Mouse (Mus musculus) liver, embryonic 14.5 days (tissue): ENCODE measurements around the gene Phactr1. TPM values are rescaled to one million over a fixed set of nuclear protein-coding genes. Genes with fewer than 3 reads are reported as not detected.

Experiments used
- ATAC-seq: fragments of 200-750 bp; cut with Nextera tagmentation; 2 replicates; pipeline ENCODE4 v1.8.0; 2017; ENCODE audit warnings: moderate number of reproducible peaks, mild to moderate bottlenecking, moderate library complexity; ENCODE audit not compliant: insufficient read depth
- DNase-seq, 3 experiments: peaks; one replicate each; pipeline ENCODE4 v3.0.0-alpha.2; 2012 to 2013; ENCODE audit warnings: low read depth in 3 of 3, low spot score in 3 of 3
- H3K27ac ChIP-seq: fragments of 300-500 bp; sonication (generic); 2 replicates; pipeline ENCODE4 v1.5.1; 2014; ENCODE audit warnings: moderate library complexity, mild to moderate bottlenecking, control low read depth, inconsistent platforms
- H3K27me3 ChIP-seq: fragments of 300-500 bp; sonication (generic); 2 replicates; pipeline ENCODE4 v1.6.1; 2014; ENCODE audit warnings: mild to moderate bottlenecking, low read length, moderate library complexity; ENCODE audit not compliant: control insufficient read depth, insufficient read depth
- H3K36me3 ChIP-seq: fragments of 300-500 bp; sonication (generic); replicated peaks from 2 replicates; pipeline ENCODE4 v1.6.1; 2014; ENCODE audit warnings: low read depth; ENCODE audit not compliant: control insufficient read depth, insufficient read depth
- H3K4me1 ChIP-seq, 2 experiments: fragments of 200-500 bp in 1 of 2; fragments of 300-500 bp in 1 of 2; sonication (generic) in 1 of 2; replicated peaks; 2 replicates each; pipeline ENCODE4 v1.6.1; 2012 to 2014; ENCODE audit warnings: antibody characterized with exemption in 1 of 2, inconsistent platforms in 1 of 2, low read length in 1 of 2; ENCODE audit not compliant: control insufficient read depth in 2 of 2, insufficient read depth in 2 of 2
- H3K4me2 ChIP-seq: fragments of 300-500 bp; sonication (generic); 2 replicates; pipeline ENCODE4 v1.6.1; 2014; ENCODE audit warnings: low read depth, mild to moderate bottlenecking, control low read depth, moderate library complexity
- H3K4me3 ChIP-seq, 2 experiments: fragments of 200-500 bp in 1 of 2; fragments of 300-500 bp in 1 of 2; sonication (generic) in 1 of 2; 2 replicates each; pipeline ENCODE4 v1.5.1; 2012 to 2014; ENCODE audit warnings: low read depth in 2 of 2, low read length in 2 of 2, mild to moderate bottlenecking in 2 of 2, control low read depth in 1 of 2, inconsistent platforms in 1 of 2, moderate library complexity in 1 of 2; ENCODE audit not compliant: insufficient read depth in 1 of 2
- H3K9ac ChIP-seq: fragments of 300-500 bp; sonication (generic); replicated peaks from 2 replicates; pipeline ENCODE4 v1.6.1; 2014; ENCODE audit warnings: mild to moderate bottlenecking, control low read depth, moderate library complexity
- H3K9me3 ChIP-seq: fragments of 300-500 bp; sonication (generic); 2 replicates; pipeline ENCODE4 v1.6.1; 2016; ENCODE audit warnings: low read length, mixed read lengths; ENCODE audit not compliant: control insufficient read depth
- CTCF ChIP-seq: IDR thresholded peaks from 2 replicates; pipeline ENCODE4 v1.5.1; 2016; ENCODE audit warnings: antibody characterized with exemption, low read depth, control low read depth
- EP300 ChIP-seq: IDR thresholded peaks from 2 replicates; pipeline ENCODE4 v1.6.1; 2016; ENCODE audit warnings: antibody characterized with exemption, low read depth
- WGBS: fragments of 180-500 bp; shearing (Covaris S2); extraction: QIAGEN DNeasy Blood & Tissue Kit; methylation state at CpG from one replicate; pipeline ENCODE4 v1.1.7; 2014; ENCODE audit not compliant: insufficient replicate concordance; 5-methylcytosine and 5-hydroxymethylcytosine counted together
- polyA plus RNA-seq, 2 experiments: library from polyadenylated mRNA; depleted of rRNA in 1 of 2; stranded (reverse) in 1 of 2; unstranded in 1 of 2; fragments of >200 nt; fragmentation: Nextera tagmentation in 1 of 2; extraction: Ambion mirVana in 1 of 2; gene quantifications; 2 replicates each; pipeline versions ENCODE4 v1.2.1 to v1.2.3; 2012 to 2014

Phactr1 gene
- polyA plus RNA-seq, 2 experiments, result 0.15 to 0.21 TPM

DNA sequence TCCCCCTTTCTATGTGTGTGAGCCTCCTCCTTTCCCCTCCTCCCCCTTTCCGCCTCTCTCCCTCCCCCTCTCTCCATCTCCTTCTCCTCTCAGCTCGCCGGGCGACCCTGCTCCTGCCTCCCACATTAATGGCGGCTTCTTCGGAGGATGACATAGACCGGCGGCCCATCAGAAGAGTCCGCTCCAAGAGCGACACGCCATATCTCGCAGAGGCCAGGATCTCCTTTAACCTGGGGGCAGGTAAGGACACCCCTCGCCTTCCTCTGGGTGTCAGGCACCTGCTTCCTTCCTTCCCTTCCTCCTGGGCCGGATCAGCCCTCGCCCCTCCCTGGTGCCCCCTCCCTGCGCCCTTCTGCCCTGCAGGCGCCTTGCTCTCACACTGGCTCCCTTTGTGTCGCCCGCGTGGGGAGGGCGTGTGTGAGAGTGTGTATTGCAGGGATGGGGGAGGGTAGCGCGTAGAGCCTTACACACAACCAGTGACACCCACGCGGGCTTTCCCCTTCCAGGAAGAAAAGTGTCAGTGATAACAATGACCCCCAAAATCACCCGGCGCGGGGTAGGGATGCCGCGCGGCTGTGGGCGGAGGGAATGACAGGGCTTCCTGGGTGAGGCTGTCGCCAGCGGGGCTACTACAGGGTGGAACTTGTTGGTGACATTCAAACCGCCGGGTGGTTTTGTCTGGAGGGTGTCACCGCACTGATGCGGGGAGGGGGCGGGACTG, 29.3 kb downstream of the Phactr1 start:
- H3K4me3 ChIP-seq, result no peak overlapping the region
- H3K36me3 ChIP-seq, result no peaks in the 10 kb centered on the region
- H3K27me3 ChIP-seq, result peaks cover 18% of the 10 kb centered on the region
- TF ChIP-seq CTCF, result no peak
- H3K4me1 ChIP-seq, result no peaks in the 10 kb centered on the region
- no peak for DNase-seq
- H3K9me3 ChIP-seq, result no peaks in the 10 kb centered on the region
- H3K9ac ChIP-seq, result no peak overlapping the region
- H3K4me2 ChIP-seq, result no peak overlapping the region
- H3K27ac ChIP-seq, result no peak overlapping the region
- WGBS, result 4% methylated on average over 38 of the region's 39 CpGs
- ATAC-seq, result no peak

GRCm38 (mm10) chr13:42711510-42711909, 31.1 kb downstream of the Phactr1 start:
- ATAC-seq (no peak), DNase-seq (no peak)
- Histone ChIP-seq H3K9ac (no peak overlapping the region), H3K27me3 (peaks cover 18% of the 10 kb centered on the region), H3K27ac (no peak overlapping the region), H3K4me1 (no peaks in the 10 kb centered on the region), H3K36me3 (no peaks in the 10 kb centered on the region), H3K4me3 (no peak overlapping the region), H3K4me2 (no peak overlapping the region), H3K9me3 (no peaks in the 10 kb centered on the region)
- WGBS, result 31% methylated on average over 2 of the region's 2 CpGs
- no peak for TF ChIP-seq EP300

DNA sequence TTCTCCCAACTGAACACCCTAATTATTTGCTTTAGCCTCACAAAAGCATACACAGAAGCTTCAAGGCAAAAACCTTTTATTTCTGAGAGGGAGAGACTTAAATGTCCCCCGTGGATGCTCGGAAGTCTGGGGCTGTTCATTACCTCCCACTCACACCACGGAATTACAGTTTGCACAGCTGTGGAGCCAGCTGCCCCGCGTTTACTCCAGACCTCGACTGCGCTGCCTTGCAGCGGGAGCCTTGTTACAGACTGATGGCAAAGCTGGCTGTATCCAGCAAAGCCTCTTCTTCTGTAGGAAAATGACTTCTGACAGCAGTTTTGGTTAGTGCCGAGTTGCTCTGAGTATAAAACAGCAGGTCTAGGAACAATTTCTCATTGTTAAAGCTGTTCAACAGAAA, 39.0 kb downstream of the Phactr1 start:
- TF ChIP-seq EP300 (no peak), CTCF (no peak)
- ATAC-seq, result no peak
- WGBS, result 48% methylated on average over 9 of the region's 9 CpGs

DNA sequence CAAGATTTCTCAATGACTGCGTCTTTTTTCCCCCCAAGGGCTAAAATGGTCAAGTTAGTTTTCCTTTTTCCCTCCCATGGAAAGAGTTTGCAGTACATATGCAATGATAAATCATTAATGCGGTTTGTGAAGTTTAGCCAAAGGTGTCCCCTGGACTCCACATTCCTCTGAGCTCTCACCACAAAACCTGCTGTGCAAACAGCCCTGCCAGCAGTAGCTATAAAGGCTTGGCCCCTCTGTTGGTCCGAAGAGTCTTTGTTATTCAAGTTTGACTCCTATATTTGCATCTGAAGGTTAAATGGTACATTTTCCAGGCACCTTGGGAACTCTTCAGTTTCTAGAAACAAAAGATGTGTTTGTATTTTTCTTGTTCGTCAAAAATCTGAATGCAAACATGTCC, 39.7 kb downstream of the Phactr1 start:
- ATAC-seq (no peak), DNase-seq (no peak)
- Histone ChIP-seq H3K4me1 (no peaks in the 10 kb centered on the region), H3K27me3 (no peaks in the 10 kb centered on the region), H3K4me2 (no peak overlapping the region), H3K27ac (no peak overlapping the region), H3K9me3 (no peaks in the 10 kb centered on the region), H3K4me3 (no peak overlapping the region), H3K9ac (no peak overlapping the region), H3K36me3 (no peaks in the 10 kb centered on the region)
- whole genome bisulfite sequencing, result 35% methylated on average over 4 of the region's 4 CpGs
- TF ChIP-seq CTCF, result no peak
- TF ChIP-seq EP300, result no peak

More for the DNA sequence above, 39.0 kb downstream of the Phactr1 start:
- Histone ChIP-seq H3K4me3 (no peak overlapping the region), H3K27me3 (no peaks in the 10 kb centered on the region), H3K4me2 (no peak overlapping the region), H3K9me3 (no peaks in the 10 kb centered on the region), H3K27ac (no peak overlapping the region), H3K4me1 (no peaks in the 10 kb centered on the region), H3K36me3 (no peaks in the 10 kb centered on the region), H3K9ac (no peak overlapping the region)
- DNase-seq, result no peak

- Histone ChIP-seq H3K36me3 (no peaks in the 10 kb centered on the region), H3K9me3 (no peaks in the 10 kb centered on the region), H3K4me1 (no peaks in the 10 kb centered on the region), H3K27ac (no peak overlapping the region), H3K27me3 (no peaks in the 10 kb centered on the region), H3K9ac (no peak overlapping the region), H3K4me3 (no peak overlapping the region), H3K4me2 (no peak overlapping the region)
- 12% methylated on average over 1 of the region's 1 CpGs for WGBS
- DNase-seq (no peak), ATAC-seq (no peak)
- TF ChIP-seq EP300 (no peak), CTCF (no peak)
Measured at GRCm38 (mm10) chr13:42720648-42721047, 40.2 kb downstream of the Phactr1 start.
